Comparison of ENCODE assay signal across 26 mouse cellular contexts in the genomic region with DNA sequence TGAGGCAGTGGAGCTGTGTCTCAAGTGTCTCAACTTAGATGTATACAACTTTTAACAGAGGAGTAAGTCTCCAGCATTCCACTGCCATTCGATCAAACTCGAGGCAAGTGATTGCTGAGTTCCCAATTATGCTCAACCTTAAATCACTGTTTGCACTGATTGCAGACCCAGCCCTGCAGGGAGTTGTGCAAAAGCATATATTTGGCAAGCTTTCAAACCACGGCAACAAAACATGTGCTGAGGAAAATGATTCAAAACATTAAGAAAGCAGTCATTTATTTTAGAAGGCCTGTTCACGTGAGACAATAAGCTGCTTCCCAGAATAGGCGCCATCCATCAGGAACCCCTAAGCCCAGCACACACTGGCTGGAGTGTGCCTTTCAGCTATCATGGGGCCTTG.
DNase-seq lines count a peak whose midpoint lies in the region; ATAC-seq lines count a peak whose summit lies in the region.
"Had no signal": no experiment of that assay in that cellular context is flagged by ENCODE, and none has a peak within 500 bp of the region (broad histone marks: within the 10 kb centered on the region; RNA-seq: fewer than 3 reads in every experiment).

No protein-coding gene starts in this region.

- no peak overlapping the region for H3K9ac ChIP-seq in hindbrain, embryonic 13.5 days
- no peak overlapping the region for H3K9ac ChIP-seq in hindbrain, embryonic 11.5 days (ENCODE audit: low read depth, low read length)
- H3K9ac ChIP-seq in neural tube, embryonic 13.5 days: no peak overlapping the region
- no peak overlapping the region for H3K9ac ChIP-seq in embryonic facial prominence, embryonic 13.5 days
- H3K9ac ChIP-seq in neural tube, embryonic 15.5 days (replicated peaks): no peak overlapping the region
- H3K9ac ChIP-seq: heart, embryonic 15.5 days; kidney, embryonic 15.5 days; limb, embryonic 12.5 days; liver, embryonic 15.5 days; lung, embryonic 15.5 days; midbrain, embryonic 13.5 days had no signal

- H3K27me3 ChIP-seq in hindbrain, embryonic 13.5 days: no peaks in the 10 kb centered on the region
- no peaks in the 10 kb centered on the region for H3K27me3 ChIP-seq in hindbrain, embryonic 11.5 days (ENCODE audit: control insufficient read depth, insufficient read depth, low read length)
- H3K27me3 ChIP-seq in neural tube, embryonic 13.5 days: no peaks in the 10 kb centered on the region
- H3K27me3 ChIP-seq in embryonic facial prominence, embryonic 13.5 days: no peaks in the 10 kb centered on the region
- no peaks in the 10 kb centered on the region for H3K27me3 ChIP-seq in neural tube, embryonic 15.5 days (replicated peaks)
- H3K27me3 ChIP-seq: heart, embryonic 15.5 days; kidney, embryonic 15.5 days; limb, embryonic 12.5 days; liver, embryonic 15.5 days; lung, embryonic 15.5 days; midbrain, embryonic 13.5 days had no signal

- H3K36me3 ChIP-seq in hindbrain, embryonic 13.5 days: no peaks in the 10 kb centered on the region
- H3K36me3 ChIP-seq in hindbrain, embryonic 11.5 days (ENCODE audit: control insufficient read depth, insufficient read depth, low read length): no peaks in the 10 kb centered on the region
- no peaks in the 10 kb centered on the region for H3K36me3 ChIP-seq in neural tube, embryonic 13.5 days
- H3K36me3 ChIP-seq in embryonic facial prominence, embryonic 13.5 days: no peaks in the 10 kb centered on the region
- H3K36me3 ChIP-seq in neural tube, embryonic 15.5 days: no peaks in the 10 kb centered on the region
- H3K36me3 ChIP-seq: heart, embryonic 10.5 days; heart, embryonic 15.5 days; kidney, embryonic 15.5 days; limb, embryonic 12.5 days; liver, embryonic 15.5 days; lung, embryonic 15.5 days; midbrain, embryonic 13.5 days had no signal

- 60% methylated on average over 5 of the region's 5 CpGs for WGBS in hindbrain, embryonic 13.5 days
- WGBS in hindbrain, embryonic 11.5 days: 85% methylated on average over 5 of the region's 5 CpGs
- 48% methylated on average over 5 of the region's 5 CpGs for WGBS in neural tube, embryonic 13.5 days
- 41% methylated on average over 5 of the region's 5 CpGs for WGBS in embryonic facial prominence, embryonic 13.5 days
- 43% methylated on average over 5 of the region's 5 CpGs for WGBS in neural tube, embryonic 15.5 days

- H3K27ac ChIP-seq in hindbrain, embryonic 13.5 days: peak overlapping the region; percentile 67
- no peak overlapping the region for H3K27ac ChIP-seq in hindbrain, embryonic 11.5 days (ENCODE audit: low read depth, low read length)
- peak overlapping the region; percentile 76 for H3K27ac ChIP-seq in neural tube, embryonic 13.5 days (replicated peaks)
- peak overlapping the region; percentile 49 for H3K27ac ChIP-seq in embryonic facial prominence, embryonic 13.5 days
- H3K27ac ChIP-seq in neural tube, embryonic 15.5 days (replicated peaks): peak overlapping the region; percentile 62
- H3K27ac ChIP-seq: heart, embryonic 10.5 days; heart, embryonic 15.5 days; kidney, embryonic 15.5 days; left cerebral cortex, adult 2 months; limb, embryonic 12.5 days; liver, embryonic 15.5 days; lung, embryonic 15.5 days; macrophage; midbrain, embryonic 13.5 days had no signal

- no peak for DNase-seq in hindbrain, embryonic 11.5 days (ENCODE audit: low spot score)
- no peak for DNase-seq in neural tube, embryonic 10.5 days (ENCODE audit: extremely low spot score, low spot score)
- no peak for DNase-seq in thymus, postnatal 0 days (ENCODE audit: low spot score)
- DNase-seq in kidney, adult 11 months: no peak
- DNase-seq: adrenal gland, postnatal 14 days; B cell, adult 2 months; cerebellum, adult 18-20 months; cerebellum, postnatal 10 days; gastrocnemius, postnatal 14 days; kidney, postnatal 25 days; right cerebral cortex, adult 18-20 months; spleen, adult 18-20 months had no signal

- no peak for ATAC-seq in hindbrain, embryonic 13.5 days (ENCODE audit: low FRiP score)
- ATAC-seq in hindbrain, embryonic 11.5 days (ENCODE audit: low FRiP score): no peak
- ATAC-seq in neural tube, embryonic 13.5 days (ENCODE audit: low read depth): no peak
- no peak for ATAC-seq in embryonic facial prominence, embryonic 13.5 days (ENCODE audit: insufficient number of reproducible peaks, insufficient read depth, low FRiP score, low TSS enrichment, low read depth)
- no peak for ATAC-seq in neural tube, embryonic 15.5 days (ENCODE audit: low FRiP score)
- ATAC-seq: intestine, postnatal 0 days; midbrain, embryonic 13.5 days had no signal

- H3K4me3 ChIP-seq in hindbrain, embryonic 13.5 days: no peak overlapping the region
- no peak overlapping the region for H3K4me3 ChIP-seq in hindbrain, embryonic 11.5 days (ENCODE audit: low read depth, low read length)
- H3K4me3 ChIP-seq in neural tube, embryonic 13.5 days: no peak overlapping the region
- no peak overlapping the region for H3K4me3 ChIP-seq in embryonic facial prominence, embryonic 13.5 days
- no peak overlapping the region for H3K4me3 ChIP-seq in neural tube, embryonic 15.5 days (replicated peaks)
- H3K4me3 ChIP-seq: heart, embryonic 10.5 days; heart, embryonic 15.5 days; kidney, embryonic 15.5 days; left cerebral cortex, adult 2 months; limb, embryonic 12.5 days; liver, embryonic 15.5 days; lung, embryonic 15.5 days; midbrain, embryonic 13.5 days had no signal

- H3K4me1 ChIP-seq in hindbrain, embryonic 13.5 days (replicated peaks): peaks cover 39% of the 10 kb centered on the region
- H3K4me1 ChIP-seq in hindbrain, embryonic 11.5 days (replicated peaks; ENCODE audit: control insufficient read depth, insufficient read depth, low read length): no peaks in the 10 kb centered on the region
- H3K4me1 ChIP-seq in neural tube, embryonic 13.5 days (replicated peaks): peaks cover 25% of the 10 kb centered on the region
- peaks cover 47% of the 10 kb centered on the region for H3K4me1 ChIP-seq in embryonic facial prominence, embryonic 13.5 days
- H3K4me1 ChIP-seq in neural tube, embryonic 15.5 days: peaks cover 48% of the 10 kb centered on the region
- H3K4me1 ChIP-seq: heart, embryonic 15.5 days; kidney, embryonic 15.5 days; limb, embryonic 12.5 days had no signal

- H3K9me3 ChIP-seq in hindbrain, embryonic 13.5 days: no peaks in the 10 kb centered on the region
- H3K9me3 ChIP-seq in hindbrain, embryonic 11.5 days (ENCODE audit: control insufficient read depth, low read length): no peaks in the 10 kb centered on the region
- H3K9me3 ChIP-seq in neural tube, embryonic 13.5 days: no peaks in the 10 kb centered on the region
- H3K9me3 ChIP-seq in embryonic facial prominence, embryonic 13.5 days: no peaks in the 10 kb centered on the region
- H3K9me3 ChIP-seq in neural tube, embryonic 15.5 days (replicated peaks): no peaks in the 10 kb centered on the region
- H3K9me3 ChIP-seq: heart, embryonic 10.5 days; heart, embryonic 15.5 days; kidney, embryonic 15.5 days; limb, embryonic 12.5 days; liver, embryonic 15.5 days; lung, embryonic 15.5 days; midbrain, embryonic 13.5 days had no signal

- H3K4me2 ChIP-seq in hindbrain, embryonic 13.5 days: no peak overlapping the region
- H3K4me2 ChIP-seq in hindbrain, embryonic 11.5 days (replicated peaks; ENCODE audit: low read depth, low read length): no peak overlapping the region
- H3K4me2 ChIP-seq in neural tube, embryonic 13.5 days: no peak overlapping the region
- H3K4me2 ChIP-seq in embryonic facial prominence, embryonic 13.5 days: no peak overlapping the region
- H3K4me2 ChIP-seq in neural tube, embryonic 15.5 days: no peak overlapping the region
- H3K4me2 ChIP-seq: heart, embryonic 15.5 days; kidney, embryonic 15.5 days; limb, embryonic 12.5 days; liver, embryonic 15.5 days; lung, embryonic 15.5 days; midbrain, embryonic 13.5 days had no signal
